ENCODE assay signal across 8 mouse cellular contexts in the genomic region with DNA sequence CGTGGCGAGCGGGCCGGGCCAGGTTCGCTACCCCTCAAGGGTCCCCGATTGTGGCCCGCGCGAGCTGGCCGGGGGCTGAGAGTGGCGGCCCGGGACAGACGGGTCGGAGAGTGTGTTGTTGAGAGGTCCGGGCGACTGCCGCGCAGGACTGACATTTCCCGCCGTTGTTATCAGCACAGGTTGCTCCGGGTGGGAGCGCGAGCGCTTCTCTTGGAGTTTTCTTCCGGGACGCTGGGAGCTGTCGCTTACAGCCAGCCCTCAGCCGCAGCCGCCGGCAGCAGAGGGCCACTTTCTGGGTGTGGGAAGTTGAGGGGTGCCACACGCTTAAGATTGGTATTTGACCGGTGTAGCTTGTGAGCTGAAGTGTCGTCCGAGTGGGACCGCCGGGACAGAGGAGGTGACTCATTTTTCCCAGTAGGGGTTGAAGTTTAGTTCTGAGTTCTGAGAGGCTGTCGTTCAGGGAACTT. TPM values are rescaled to one million over a fixed set of nuclear protein-coding genes. Genes with fewer than 3 reads are reported as not detected.
A peak's percentile ranks its signal among the peaks of the same experiment; 100 is the strongest.
DNase-seq lines count a peak whose midpoint lies in the region; ATAC-seq and TF ChIP-seq lines count a peak whose summit lies in the region.

No protein-coding gene starts in this region.

- TF ChIP-seq POLR2A in cerebellum, adult 2 months (IDR thresholded peaks at IDR 0.05; ENCODE audit: borderline replicate concordance, insufficient read depth, low read length) = no peak

- no peaks in the 10 kb centered on the region; the same call in 1 of the 2 replicates for H3K4me1 ChIP-seq in cerebellum, adult 2 months (ENCODE audit: control insufficient read depth, insufficient read depth, low read length)
- H3K4me1 ChIP-seq in ES-E14 (ENCODE audit: control insufficient read depth in 2 of 2, insufficient read depth in 2 of 2, low read length in 2 of 2, poor library complexity in 1 of 2) = peaks cover 0 to 8% of the 10 kb centered on the region in 2 experiments; a peak in 2 of 4 replicates
- H3K4me1 ChIP-seq in embryonic facial prominence, embryonic 11.5 days (ENCODE audit: control insufficient read depth, insufficient read depth, low read length) = no peaks in the 10 kb centered on the region
- H3K4me1 ChIP-seq in hindbrain, embryonic 10.5 days (replicated peaks) = peaks cover 10% of the 10 kb centered on the region

- WGBS in cerebellum, adult 2 months = under 1% methylated on average over 37 of the region's 37 CpGs
- WGBS in embryonic facial prominence, embryonic 11.5 days = under 1% methylated on average over 37 of the region's 37 CpGs
- 0% methylated on average over 37 of the region's 37 CpGs for WGBS in hindbrain, embryonic 10.5 days

- peak overlapping the region; percentile 76 for H3K4me3 ChIP-seq in cerebellum, adult 2 months (replicated peaks; ENCODE audit: insufficient read depth, low read depth, low read length)
- H3K4me3 ChIP-seq in ES-E14 (ENCODE audit: insufficient read depth in 1 of 2, low read depth in 1 of 2, low read length in 2 of 2, poor library complexity in 1 of 2, severe bottlenecking in 1 of 2) = peak overlapping the region; percentile 87 to 98
- peak overlapping the region; percentile 100 for H3K4me3 ChIP-seq in embryonic facial prominence, embryonic 11.5 days (ENCODE audit: low read depth, low read length)
- peak overlapping the region; percentile 100 for H3K4me3 ChIP-seq in hindbrain, embryonic 10.5 days

- in situ Hi-C loops in ES-E14 (cut with MboI; ENCODE audit: low sequenced_read_pairs in 2 of 2, unreplicated experiment in 2 of 2) = no loop called here

- H3K9ac ChIP-seq in ES-E14 (ENCODE audit: insufficient read depth, low read depth, low read length, poor library complexity, severe bottlenecking) = peak overlapping the region; percentile 99
- H3K9ac ChIP-seq in embryonic facial prominence, embryonic 11.5 days (replicated peaks; ENCODE audit: low read length) = peak overlapping the region; percentile 90

- no peaks in the 10 kb centered on the region for H3K9me3 ChIP-seq in ES-E14 (ENCODE audit: control insufficient read depth, insufficient read depth, low read depth, low read length)
- H3K9me3 ChIP-seq in embryonic facial prominence, embryonic 11.5 days (replicated peaks; ENCODE audit: control insufficient read depth, low read length) = no peaks in the 10 kb centered on the region
- H3K9me3 ChIP-seq in hindbrain, embryonic 10.5 days = no peaks in the 10 kb centered on the region

- DNase-seq in cerebellum, adult 2 months = peak in 1 of 2 experiments; percentile 31
- no peak for DNase-seq in cerebellum, postnatal 10 days
- no peak for DNase-seq in ES-E14 (ENCODE audit: low read depth, low spot score)
- no peak for DNase-seq in embryonic facial prominence, embryonic 11.5 days (ENCODE audit: low spot score)
- DNase-seq in hindbrain, embryonic 10.5 days (ENCODE audit: low spot score) = no peak
- DNase-seq in left cerebral cortex, postnatal 4 days = peak; percentile 32
- peak; percentile 66 to 72 for DNase-seq in spleen, postnatal 10 days (ENCODE audit: low spot score in 2 of 2)

- ATAC-seq in embryonic facial prominence, embryonic 11.5 days (replicated peaks; ENCODE audit: insufficient number of reproducible peaks, low FRiP score, low TSS enrichment, low read depth) = peak; percentile 14; the same call in 1 of the 2 replicates
- peak; percentile 35 for ATAC-seq in megakaryocyte progenitor cell, adult 5-6 weeks (replicated peaks; ENCODE audit: poor library complexity)

- peaks cover 9% of the 10 kb centered on the region for H3K36me3 ChIP-seq in ES-E14 (ENCODE audit: control insufficient read depth, insufficient read depth, low read length, poor library complexity, severe bottlenecking)
- peaks cover 8% of the 10 kb centered on the region for H3K36me3 ChIP-seq in embryonic facial prominence, embryonic 11.5 days (replicated peaks; ENCODE audit: control insufficient read depth, insufficient read depth, low read depth, low read length)
- peaks cover 24% of the 10 kb centered on the region for H3K36me3 ChIP-seq in hindbrain, embryonic 10.5 days

- no peaks in the 10 kb centered on the region for H3K27me3 ChIP-seq in cerebellum, adult 2 months (ENCODE audit: control insufficient read depth, insufficient read depth, low read length)
- no peaks in the 10 kb centered on the region for H3K27me3 ChIP-seq in embryonic facial prominence, embryonic 11.5 days (ENCODE audit: control insufficient read depth, insufficient read depth, low read length)
- H3K27me3 ChIP-seq in hindbrain, embryonic 10.5 days (ENCODE audit: insufficient read depth, poor library complexity, severe bottlenecking) = no peaks in the 10 kb centered on the region

- no peak for TF ChIP-seq CTCF in cerebellum, adult 2 months (IDR thresholded peaks at IDR 0.05; ENCODE audit: borderline replicate concordance, insufficient read depth, low read depth, low read length)

- H3K27ac ChIP-seq in cerebellum, adult 2 months (ENCODE audit: insufficient read depth, low read length) = 0 out of 2 replicates have a peak overlapping the region, but pooled peaks have one; percentile 61
- H3K27ac ChIP-seq in ES-E14 (ENCODE audit: insufficient read depth, low read depth, low read length, poor library complexity, severe bottlenecking) = peak overlapping the region; percentile 88
- H3K27ac ChIP-seq in embryonic facial prominence, embryonic 11.5 days (replicated peaks; ENCODE audit: low read depth, low read length) = peak overlapping the region; percentile 60
- peak overlapping the region; percentile 97 for H3K27ac ChIP-seq in hindbrain, embryonic 10.5 days

- intact Hi-C loops in left cerebral cortex, postnatal 4 days (cut with DNase I) = loop anchor here (5.0 kb wide), 1 partner anchor 243 kb away; no protein-coding TSS in a partner anchor

- peak overlapping the region; percentile 81 for H3K4me2 ChIP-seq in embryonic facial prominence, embryonic 11.5 days (ENCODE audit: low read depth, low read length)

TF ChIP-seq in ES-E14, 5 proteins besides CTCF, POLR2A, EP300 and RAD21:
- TF ChIP-seq HCFC1 (IDR thresholded peaks at IDR 0.05; ENCODE audit: borderline replicate concordance, insufficient read depth, low read length) = no peak
- TF ChIP-seq ZC3H11A (IDR thresholded peaks at IDR 0.05; ENCODE audit: borderline replicate concordance, low read depth, low read length) = 0 out of 2 replicates have a peak, but pooled peaks have one; percentile 7
- no peak for TF ChIP-seq ZNF384 (IDR thresholded peaks at IDR 0.05; ENCODE audit: low read depth, low read length)
- TF ChIP-seq CHD2 (IDR thresholded peaks at IDR 0.05; ENCODE audit: low read depth, low read length) = no peak
- TF ChIP-seq MAFK (IDR thresholded peaks at IDR 0.05; ENCODE audit: insufficient read depth, low read depth, low read length) = no peak

RNA-seq across cellular contexts. Expression of a gene that starts 0.6 kb away (rescaled TPM):
- 73.1 and 74.9 TPM in 2 replicates for polyA plus RNA-seq in cerebellum, adult 2 months (2012; rRNA removed)
- 71.4 and 106 TPM in 2 replicates for total RNA-seq in ES-E14 (2012; rRNA removed)
- 333 and 348 TPM in 2 replicates for polyA plus RNA-seq in embryonic facial prominence, embryonic 11.5 days (2014; fragmentation: Nextera tagmentation; extraction: Ambion mirVana)
- polyA plus RNA-seq in hindbrain, embryonic 10.5 days (2016; fragmentation: Nextera tagmentation; extraction: Ambion mirVana) = 344 and 387 TPM in 2 replicates
- total RNA-seq in left cerebral cortex, postnatal 4 days (2021) = 100 to 1,000 TPM; 117 to 120 TPM
- 103 and 105 TPM in 2 replicates for total RNA-seq in megakaryocyte progenitor cell, adult 5-6 weeks (2015)
- 78.8 and 83.5 TPM in 2 replicates for total RNA-seq in megakaryocyte progenitor cell, adult 5-6 weeks (2017)

RNA-seq across cellular contexts. Expression of a gene that starts 46.0 kb away (rescaled TPM):
- 142 and 149 TPM in 2 replicates for polyA plus RNA-seq in cerebellum, adult 2 months (2012; rRNA removed)
- 177 and 201 TPM in 2 replicates for total RNA-seq in ES-E14 (2012; rRNA removed)
- 370 and 383 TPM in 2 replicates for polyA plus RNA-seq in embryonic facial prominence, embryonic 11.5 days (2014; fragmentation: Nextera tagmentation; extraction: Ambion mirVana)
- polyA plus RNA-seq in hindbrain, embryonic 10.5 days (2016; fragmentation: Nextera tagmentation; extraction: Ambion mirVana) = 244 and 296 TPM in 2 replicates
- 100 to 1,000 TPM; 193 to 206 TPM for total RNA-seq in left cerebral cortex, postnatal 4 days (2021)
- total RNA-seq in megakaryocyte progenitor cell, adult 5-6 weeks (2015) = 389 and 414 TPM in 2 replicates
- 215 and 254 TPM in 2 replicates for total RNA-seq in megakaryocyte progenitor cell, adult 5-6 weeks (2017)

RNA-seq across cellular contexts. Expression of a gene that starts 47.8 kb away (rescaled TPM):
- 86.7 and 93.9 TPM in 2 replicates for polyA plus RNA-seq in cerebellum, adult 2 months (2012; rRNA removed)
- total RNA-seq in ES-E14 (2012; rRNA removed) = 1.6 and 1.8 TPM in 2 replicates
- 5.4 and 6.6 TPM in 2 replicates for polyA plus RNA-seq in embryonic facial prominence, embryonic 11.5 days (2014; fragmentation: Nextera tagmentation; extraction: Ambion mirVana)
- polyA plus RNA-seq in hindbrain, embryonic 10.5 days (2016; fragmentation: Nextera tagmentation; extraction: Ambion mirVana) = 7.0 and 18.0 TPM in 2 replicates
- total RNA-seq in left cerebral cortex, postnatal 4 days (2021) = 100 to 1,000 TPM; 380 to 382 TPM
- 5.0 and 5.8 TPM in 2 replicates for total RNA-seq in megakaryocyte progenitor cell, adult 5-6 weeks (2015)
- 5.5 and 5.7 TPM in 2 replicates for total RNA-seq in megakaryocyte progenitor cell, adult 5-6 weeks (2017)

RNA-seq across cellular contexts. Expression of a gene that starts 51.2 kb away (rescaled TPM):
- 33.5 and 34.4 TPM in 2 replicates for polyA plus RNA-seq in cerebellum, adult 2 months (2012; rRNA removed)
- 11.5 and 15.1 TPM in 2 replicates for total RNA-seq in ES-E14 (2012; rRNA removed)
- polyA plus RNA-seq in embryonic facial prominence, embryonic 11.5 days (2014; fragmentation: Nextera tagmentation; extraction: Ambion mirVana) = 20.7 and 23.5 TPM in 2 replicates
- 19.4 and 24.4 TPM in 2 replicates for polyA plus RNA-seq in hindbrain, embryonic 10.5 days (2016; fragmentation: Nextera tagmentation; extraction: Ambion mirVana)
- 10 to 100 TPM; 41.1 to 45.2 TPM for total RNA-seq in left cerebral cortex, postnatal 4 days (2021)
- 5.6 and 6.1 TPM in 2 replicates for total RNA-seq in megakaryocyte progenitor cell, adult 5-6 weeks (2015)
- total RNA-seq in megakaryocyte progenitor cell, adult 5-6 weeks (2017) = 9.0 and 11.3 TPM in 2 replicates

Comparison
In these comparisons a context has a peak if more than half of its experiments do, and no peak if none do; other contexts are left out.
1. DNase-seq: peak in left cerebral cortex, postnatal 4 days (single experiment) and spleen, postnatal 10 days (2 of 2); none in cerebellum, postnatal 10 days (0 of 2), ES-E14 (single experiment), embryonic facial prominence, embryonic 11.5 days (single experiment) and hindbrain, embryonic 10.5 days (single experiment).
2. RNA of a gene that starts 47.8 kb away (total RNA-seq): 380 to 382 TPM in left cerebral cortex, postnatal 4 days; 5.0 to 5.8 TPM in megakaryocyte progenitor cell, adult 5-6 weeks and 1.6 to 1.8 TPM in ES-E14; every median in the first group is over 10 times any median in the second.
3. Peak in every context shown above with its lines, with median percentiles within 50 percentile points of each other: H3K27ac ChIP-seq and H3K4me3 ChIP-seq.